Mouse (Mus musculus) heart, adult 2 months (tissue): ENCODE measurements around the gene Ankrd37.

Experiments
- CTCF ChIP-seq: fragments of 200-600 bp; IDR thresholded peaks from 2 replicates; pipeline ENCODE4 v1.8.1; 2022; ENCODE audit warnings: antibody characterized with exemption, mild to moderate bottlenecking, moderate library complexity
- EP300 ChIP-seq: fragments of 200-500 bp; IDR thresholded peaks from 2 replicates; pipeline ENCODE4 v1.6.1; 2011; ENCODE audit warnings: low read depth, low read length, control low read depth; ENCODE audit not compliant: insufficient read depth

DNA sequence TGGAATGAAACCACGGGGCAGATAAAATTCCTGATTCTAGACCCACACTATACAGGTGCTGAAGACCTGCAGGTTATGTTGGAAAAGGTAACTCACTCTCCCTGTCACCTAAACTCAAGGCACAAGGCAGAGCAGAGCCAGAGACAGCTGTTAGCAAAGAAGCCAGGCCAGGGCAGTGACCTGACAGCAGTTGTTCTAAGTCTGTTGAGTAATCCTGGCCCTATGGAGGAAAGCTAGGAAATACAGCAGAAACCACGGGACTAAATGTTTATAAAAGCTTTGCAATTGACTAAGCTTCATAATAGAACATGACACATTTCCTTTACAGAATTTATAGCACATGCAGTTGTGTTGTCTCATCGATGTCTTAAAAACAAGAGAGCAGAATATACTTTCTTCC is 9.9 kb downstream of the Ankrd37 start:
- no peak for TF ChIP-seq EP300
- no peak for TF ChIP-seq CTCF
